Comparison of ENCODE assay signal across 10 mouse cellular contexts in the genomic region with DNA sequence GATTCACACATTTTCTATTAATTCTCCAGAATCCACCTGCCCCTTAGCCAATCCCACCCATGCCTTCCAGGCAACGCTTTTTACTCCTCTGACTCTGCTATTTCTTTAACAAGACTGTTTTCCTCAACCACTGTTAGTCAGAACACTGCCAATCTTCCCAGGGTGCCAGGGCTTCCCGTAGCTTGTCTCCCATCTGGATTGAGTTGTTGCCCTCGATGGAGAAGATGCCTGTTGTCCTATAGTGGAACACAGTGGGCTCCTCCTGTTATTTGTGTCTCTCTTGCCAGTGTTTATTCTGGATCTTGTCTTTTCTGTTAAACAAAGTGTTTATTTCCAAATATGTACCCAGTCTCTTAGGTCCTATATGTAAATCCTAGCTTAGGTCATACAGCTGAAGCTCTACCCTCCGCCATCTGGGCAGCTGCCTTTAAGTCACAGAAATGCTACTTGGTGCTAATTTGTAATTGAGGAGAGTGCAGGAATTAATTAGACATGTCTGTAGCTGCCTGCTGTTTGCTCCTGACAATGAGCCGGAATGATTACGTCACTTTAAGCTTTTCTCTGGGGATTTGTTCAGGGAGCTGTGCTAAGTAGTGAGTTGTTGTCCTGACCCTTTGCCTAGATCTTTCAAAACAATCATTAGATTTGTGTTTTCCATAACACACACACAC.
DNase-seq lines count a peak whose midpoint lies in the region; ATAC-seq and TF ChIP-seq lines count a peak whose summit lies in the region.
"Had no signal": no experiment of that assay in that cellular context is flagged by ENCODE, and none has a peak within 500 bp of the region (broad histone marks: within the 10 kb centered on the region; RNA-seq: fewer than 3 reads in every experiment).

No protein-coding gene starts in this region.

- H3K27me3 ChIP-seq in lung, postnatal 0 days (replicated peaks; ENCODE audit: insufficient read depth, low read length): no peaks in the 10 kb centered on the region
- H3K27me3 ChIP-seq in hindbrain, postnatal 0 days (ENCODE audit: insufficient read depth, low read length): no peaks in the 10 kb centered on the region
- no peaks in the 10 kb centered on the region for H3K27me3 ChIP-seq in stomach, postnatal 0 days (ENCODE audit: control insufficient read depth, insufficient read depth, low read length)

- no peak overlapping the region for H3K9ac ChIP-seq in lung, postnatal 0 days (replicated peaks; ENCODE audit: low read depth)
- no peak overlapping the region for H3K9ac ChIP-seq in hindbrain, postnatal 0 days (replicated peaks; ENCODE audit: low read length)
- H3K9ac ChIP-seq in stomach, postnatal 0 days (ENCODE audit: low read length): no peak overlapping the region

- no peaks in the 10 kb centered on the region for H3K4me1 ChIP-seq in lung, postnatal 0 days (ENCODE audit: insufficient read depth, low read depth, low read length)
- H3K4me1 ChIP-seq in hindbrain, postnatal 0 days (ENCODE audit: insufficient read depth, low read length): 0 out of 2 replicates have a peak, but pooled peaks cover 4% of the 10 kb centered on the region
- H3K4me1 ChIP-seq in stomach, postnatal 0 days (replicated peaks; ENCODE audit: control insufficient read depth, insufficient read depth): no peaks in the 10 kb centered on the region

- DNase-seq in embryo, embryonic 10 days (ENCODE audit: low spot score): peak; percentile 20
- no peak for DNase-seq in embryo, embryonic 9.5 days (ENCODE audit: extremely low spot score)
- DNase-seq in lung, postnatal 0 days (ENCODE audit: low spot score): no peak
- no peak for DNase-seq in lung, postnatal 4 days
- peak; percentile 69 for DNase-seq in hindbrain, postnatal 0 days (ENCODE audit: low spot score)
- DNase-seq in stomach, postnatal 0 days (ENCODE audit: low spot score): no peak
- no peak for DNase-seq in cerebellum, postnatal 25 days
- DNase-seq in gastrocnemius, adult 8-10 months (ENCODE audit: low spot score in 2 of 2): no peak
- DNase-seq: cerebellum, adult 9-10 months; lung, adult 2 months had no signal

- TF ChIP-seq EP300 in lung, postnatal 0 days (IDR thresholded peaks at IDR 0.05): no peak
- TF ChIP-seq EP300 in stomach, postnatal 0 days (optimal IDR thresholded peaks at IDR 0.05): no peak

- TF ChIP-seq CTCF in lung, postnatal 0 days (IDR thresholded peaks at IDR 0.05): no peak
- TF ChIP-seq CTCF in hindbrain, postnatal 0 days (IDR thresholded peaks at IDR 0.05; ENCODE audit: low read depth): no peak
- TF ChIP-seq CTCF in stomach, postnatal 0 days (IDR thresholded peaks at IDR 0.05; ENCODE audit: low read depth): no peak

- no peaks in the 10 kb centered on the region for H3K36me3 ChIP-seq in lung, postnatal 0 days (ENCODE audit: insufficient read depth, low read length)
- H3K36me3 ChIP-seq in hindbrain, postnatal 0 days (ENCODE audit: insufficient read depth, low read length): no peaks in the 10 kb centered on the region
- no peaks in the 10 kb centered on the region for H3K36me3 ChIP-seq in stomach, postnatal 0 days (ENCODE audit: control insufficient read depth, insufficient read depth, low read length)

- no peaks in the 10 kb centered on the region for H3K9me3 ChIP-seq in lung, postnatal 0 days (ENCODE audit: low read length)
- no peaks in the 10 kb centered on the region for H3K9me3 ChIP-seq in hindbrain, postnatal 0 days (ENCODE audit: low read length)
- no peaks in the 10 kb centered on the region for H3K9me3 ChIP-seq in stomach, postnatal 0 days (ENCODE audit: control insufficient read depth, low read length)

- WGBS in lung, postnatal 0 days: 62% methylated on average over 6 of the region's 6 CpGs
- 25% methylated on average over 6 of the region's 6 CpGs for WGBS in hindbrain, postnatal 0 days
- 48% methylated on average over 6 of the region's 6 CpGs for WGBS in stomach, postnatal 0 days

- no peak overlapping the region for H3K4me2 ChIP-seq in lung, postnatal 0 days (replicated peaks; ENCODE audit: low read depth, low read length)
- H3K4me2 ChIP-seq in hindbrain, postnatal 0 days (ENCODE audit: low read depth, low read length): no peak overlapping the region
- 0 out of 2 replicates have a peak overlapping the region, but pooled peaks have one; percentile 31 for H3K4me2 ChIP-seq in stomach, postnatal 0 days (replicated peaks; ENCODE audit: low read depth)

- H3K27ac ChIP-seq in lung, postnatal 0 days (ENCODE audit: low read length): no peak overlapping the region
- H3K27ac ChIP-seq in hindbrain, postnatal 0 days: peak overlapping the region; percentile 28; the same call in 1 of the 2 replicates
- H3K27ac ChIP-seq in stomach, postnatal 0 days (replicated peaks): no peak overlapping the region

- ATAC-seq in lung, postnatal 0 days: peak; percentile 70
- peak; percentile 80 for ATAC-seq in hindbrain, postnatal 0 days
- peak; percentile 74; the same call in 1 of the 2 replicates for ATAC-seq in stomach, postnatal 0 days (ENCODE audit: low FRiP score, low TSS enrichment)

- H3K4me3 ChIP-seq in lung, postnatal 0 days (ENCODE audit: low read depth, low read length): no peak overlapping the region
- no peak overlapping the region for H3K4me3 ChIP-seq in hindbrain, postnatal 0 days (ENCODE audit: low read length)
- no peak overlapping the region for H3K4me3 ChIP-seq in stomach, postnatal 0 days (ENCODE audit: low read depth, low read length)

Comparison
In these comparisons a context has a peak if more than half of its experiments do, and no peak if none do; other contexts are left out.
1. DNase-seq: peak in embryo, embryonic 10 days (single experiment) and hindbrain, postnatal 0 days (single experiment); none in embryo, embryonic 9.5 days (single experiment), lung, postnatal 0 days (single experiment), lung, postnatal 4 days (0 of 2), stomach, postnatal 0 days (single experiment), cerebellum, postnatal 25 days (0 of 2) and gastrocnemius, adult 8-10 months (0 of 2).
2. Peak in every context shown above with its lines, with median percentiles within 50 percentile points of each other: ATAC-seq.